Mouse (Mus musculus): Measurements from ENCODE around the gene Trpm4. TPM values are rescaled to one million over a fixed set of nuclear protein-coding genes. Genes with fewer than 3 reads are reported as not detected.
A peak's percentile ranks its signal among the peaks of the same experiment; 100 is the strongest.

Trpm4 gene
- total and polyA plus RNA-seq, 3 experiments, result 9.3 to 17.6 (median 12.0) TPM

- Histone ChIP-seq H3K9me3 (replicated peaks; ENCODE audit: low read length) (no peaks in the 10 kb centered on the region), H3K9ac (ENCODE audit: insufficient read depth, low read depth) (no peak within 1 kb of the TSS), H3K4me2 (ENCODE audit: insufficient read depth, low read depth, poor library complexity, severe bottlenecking) (no peak within 1 kb of the TSS), H3K79me2 (replicated peaks; ENCODE audit: control insufficient read depth, extremely low read depth, insufficient read depth, poor library complexity, severe bottlenecking) (no peaks in the 10 kb centered on the region), H3K27me3 (replicated peaks) (peaks cover 9% of the 10 kb centered on the region), H3K36me3 (replicated peaks in 1 of 2; ENCODE audit: control insufficient read depth in 1 of 2, insufficient read depth in 1 of 2, low read length in 1 of 2) (peaks cover 37 to 71% of the 10 kb centered on the region in 2 experiments), H3K4me1 (ENCODE audit: control insufficient read depth in 1 of 2, insufficient read depth in 2 of 2) (peaks cover 6 to 16% of the 10 kb centered on the region in 2 experiments), H3K27ac (ENCODE audit: insufficient read depth, low read depth) (no peak within 1 kb of the TSS), H3K4me3 (replicated peaks in 1 of 3; ENCODE audit: low read depth in 2 of 3, low read length in 2 of 3, poor library complexity in 1 of 3) (no peak within 1 kb of the TSS)
- peak; percentile 31 for DNase-seq (ENCODE audit: extremely low read depth)
- dilution Hi-C loops (cut with MboI; ENCODE audit: extremely low pct_ligation_motif_present, extremely low pct_unique_long_range_greater_than_20kb, low sequenced_read_pairs) (no loop called here), in situ Hi-C loops (cut with MboI; ENCODE audit: low pct_ligation_motif_present, low pct_unique_long_range_greater_than_20kb, low sequenced_read_pairs) (no loop called here)
- TF ChIP-seq MAFK (IDR thresholded peaks at IDR 0.05; ENCODE audit: insufficient replicate concordance, low read length), result no peak
- TF ChIP-seq MAZ (IDR thresholded peaks at IDR 0.05; ENCODE audit: low read depth, low read length), result no peak
- TF ChIP-seq POLR2AphosphoS2 (IDR thresholded peaks at IDR 0.05; ENCODE audit: low read depth, low read length), result peak; percentile 85
Measured at GRCm38 (mm10) chr7:45370475-45371311, 37.1 kb upstream of the Trpm4 start, which contains the start of gene Lin7b. Gene Lin7b, minus strand, starts transcription at chr7:45370583.

- TF ChIP-seq RCOR1 (conservative IDR thresholded peaks at IDR 0.05; ENCODE audit: low read depth, low read length) (no peak), MYC (IDR thresholded peaks at IDR 0.05; ENCODE audit: low read depth, low read length) (no peak), BHLHE40 (IDR thresholded peaks at IDR 0.05; ENCODE audit: low read depth, low read length) (no peak), ZNF384 (IDR thresholded peaks at IDR 0.05; ENCODE audit: low read depth, low read length) (no peak), POLR2AphosphoS2 (IDR thresholded peaks at IDR 0.05; ENCODE audit: low read depth, low read length) (no peak), SMC3 (IDR thresholded peaks at IDR 0.05; ENCODE audit: low read depth, low read length) (no peak), USF2 (conservative IDR thresholded peaks at IDR 0.05; ENCODE audit: low read depth, low read length) (no peak), SIN3A (IDR thresholded peaks at IDR 0.05; ENCODE audit: low read length) (no peak), ETS1 (conservative IDR thresholded peaks at IDR 0.05; ENCODE audit: low read depth, low read length) (no peak), IRF4 (IDR thresholded peaks at IDR 0.05; ENCODE audit: low read depth, low read length) (no peak), NELFE (IDR thresholded peaks at IDR 0.05; ENCODE audit: low read depth, low read length) (no peak), ZC3H11A (IDR thresholded peaks at IDR 0.05; ENCODE audit: low read depth, low read length) (no peak)
- Histone ChIP-seq H3K79me2 (replicated peaks; ENCODE audit: control insufficient read depth, extremely low read depth, insufficient read depth, poor library complexity, severe bottlenecking) (no peaks in the 10 kb centered on the region), H3K4me2 (ENCODE audit: insufficient read depth, low read depth, poor library complexity, severe bottlenecking) (no peak overlapping the region), H3K27me3 (replicated peaks) (peaks cover 17% of the 10 kb centered on the region), H3K36me3 (replicated peaks in 1 of 2; ENCODE audit: control insufficient read depth in 1 of 2, insufficient read depth in 1 of 2, low read length in 1 of 2) (peaks cover 34 to 64% of the 10 kb centered on the region in 2 experiments), H3K27ac (ENCODE audit: insufficient read depth, low read depth) (no peak overlapping the region), H3K9me3 (replicated peaks; ENCODE audit: low read length) (no peaks in the 10 kb centered on the region), H3K4me3 (replicated peaks in 1 of 3; ENCODE audit: low read depth in 2 of 3, low read length in 2 of 3, poor library complexity in 1 of 3) (no peak overlapping the region), H3K4me1 (ENCODE audit: control insufficient read depth in 1 of 2, insufficient read depth in 2 of 2) (peaks cover 6 to 16% of the 10 kb centered on the region in 2 experiments), H3K9ac (ENCODE audit: insufficient read depth, low read depth) (no peak overlapping the region)
- in situ Hi-C loops (cut with MboI; ENCODE audit: low pct_ligation_motif_present, low pct_unique_long_range_greater_than_20kb, low sequenced_read_pairs) (no loop called here), dilution Hi-C loops (cut with MboI; ENCODE audit: extremely low pct_ligation_motif_present, extremely low pct_unique_long_range_greater_than_20kb, low sequenced_read_pairs) (no loop called here)
- DNase-seq (ENCODE audit: extremely low read depth), result no peak
Measured at GRCm38 (mm10) chr7:45369836-45370474, 36.4 kb upstream of the Trpm4 start.
